Mouse (Mus musculus): ENCODE measurements around the gene Dph2. TPM values are rescaled to one million over a fixed set of nuclear protein-coding genes. Genes with fewer than 3 reads are reported as not detected.

The Dph2 gene
- 24.8 and 26.6 TPM in 2 replicates for polyA plus RNA-seq (2016; fragmentation: Nextera tagmentation; extraction: Ambion mirVana)

DNA sequence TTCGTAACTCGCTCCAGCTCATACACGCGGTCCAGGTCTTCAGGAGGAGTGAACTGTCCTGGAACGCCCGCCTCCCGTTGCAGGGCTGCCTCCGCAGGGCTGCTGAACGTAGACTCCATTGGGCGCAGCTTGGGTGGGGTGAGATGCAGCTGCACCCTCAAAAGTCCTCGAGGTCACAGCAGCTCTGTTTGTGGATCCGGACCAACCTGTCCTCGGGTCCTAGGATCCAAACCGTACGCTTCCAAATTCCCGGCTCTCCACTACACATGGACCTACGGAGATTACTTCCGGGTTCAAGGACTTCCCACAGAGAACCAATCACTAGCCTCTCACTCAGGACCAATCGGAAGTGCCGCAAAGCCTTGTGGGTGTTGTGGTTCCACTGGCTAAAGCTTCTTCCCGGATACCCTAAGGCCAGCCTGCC, at the start of gene Dph2:
Gene Dph2, minus strand, starts transcription at position 295 of the 424 bp plus-strand sequence.
- H3K4me1 ChIP-seq, result peaks cover 22% of the 10 kb centered on the region
- no peak within 1 kb of the TSS for H3K27ac ChIP-seq (replicated peaks)
- DNase-seq (ENCODE audit: low spot score), result peak; percentile 84
- H3K36me3 ChIP-seq (replicated peaks), result peaks cover 55% of the 10 kb centered on the region
- under 1% methylated on average over 21 of the region's 21 CpGs for WGBS
- peak within 1 kb of the TSS; percentile 83 for H3K4me3 ChIP-seq
- H3K27me3 ChIP-seq (replicated peaks; ENCODE audit: low read depth, poor library complexity, severe bottlenecking), result no peaks in the 10 kb centered on the region
- no peaks in the 10 kb centered on the region for H3K9me3 ChIP-seq

DNA sequence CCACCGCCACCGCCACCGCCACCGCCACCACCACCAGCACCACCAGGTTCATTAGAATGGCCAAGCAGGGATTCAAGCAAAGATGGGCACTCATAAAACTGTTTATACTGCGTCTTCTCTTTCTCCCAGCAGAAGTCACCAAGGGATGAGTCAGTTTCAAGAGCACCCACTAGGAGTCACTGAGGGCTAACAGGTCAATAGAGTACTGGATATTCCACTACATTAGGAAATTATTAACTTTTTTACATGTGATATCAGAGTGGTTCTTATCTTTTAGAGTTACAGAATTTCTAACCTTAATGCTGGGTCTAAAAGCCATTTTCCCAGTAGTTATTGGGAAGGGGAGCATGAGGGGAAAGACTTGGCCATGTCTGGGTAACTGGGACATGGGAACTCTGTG, 45.1 kb upstream of the Dph2 start:
- H3K36me3 ChIP-seq (replicated peaks), result peaks cover 36% of the 10 kb centered on the region
- no peak overlapping the region for H3K4me3 ChIP-seq
- no peaks in the 10 kb centered on the region for H3K9me3 ChIP-seq
- WGBS, result 95% methylated on average over 5 of the region's 5 CpGs
- no peaks in the 10 kb centered on the region for H3K4me1 ChIP-seq
- H3K27ac ChIP-seq (replicated peaks), result no peak overlapping the region
- no peaks in the 10 kb centered on the region for H3K27me3 ChIP-seq (replicated peaks; ENCODE audit: low read depth, poor library complexity, severe bottlenecking)
- DNase-seq (ENCODE audit: low spot score), result no peak

GRCm38 (mm10) chr4:117934081-117934480, 42.2 kb upstream of the Dph2 start:
- Histone ChIP-seq H3K36me3 (replicated peaks) (peaks cover 19% of the 10 kb centered on the region), H3K27ac (replicated peaks) (no peak overlapping the region), H3K4me3 (no peak overlapping the region), H3K9me3 (no peaks in the 10 kb centered on the region), H3K4me1 (peaks cover 13% of the 10 kb centered on the region), H3K27me3 (replicated peaks; ENCODE audit: low read depth, poor library complexity, severe bottlenecking) (peaks cover 24% of the 10 kb centered on the region)
- no peak for DNase-seq (ENCODE audit: low spot score)
- WGBS, result 90% methylated on average over 4 of the region's 4 CpGs

- H3K27ac ChIP-seq (replicated peaks), result no peak overlapping the region
- DNase-seq (ENCODE audit: low spot score), result no peak
- H3K9me3 ChIP-seq, result no peaks in the 10 kb centered on the region
- H3K27me3 ChIP-seq (replicated peaks; ENCODE audit: low read depth, poor library complexity, severe bottlenecking), result peaks cover 32% of the 10 kb centered on the region
- peaks cover 22% of the 10 kb centered on the region for H3K4me1 ChIP-seq
- peaks cover 17% of the 10 kb centered on the region for H3K36me3 ChIP-seq (replicated peaks)
- H3K4me3 ChIP-seq, result no peak overlapping the region
- WGBS, result 78% methylated on average over 5 of the region's 5 CpGs
Observed at GRCm38 (mm10) chr4:117933248-117933647, 41.4 kb upstream of the Dph2 start.

GRCm38 (mm10) chr4:117929391-117929881, 37.6 kb upstream of the Dph2 start, which contains the start of gene Artn:
Gene Artn (minus strand): TSS chr4:117929763.
- peaks cover 70% of the 10 kb centered on the region for H3K27me3 ChIP-seq (replicated peaks; ENCODE audit: low read depth, poor library complexity, severe bottlenecking)

DNA sequence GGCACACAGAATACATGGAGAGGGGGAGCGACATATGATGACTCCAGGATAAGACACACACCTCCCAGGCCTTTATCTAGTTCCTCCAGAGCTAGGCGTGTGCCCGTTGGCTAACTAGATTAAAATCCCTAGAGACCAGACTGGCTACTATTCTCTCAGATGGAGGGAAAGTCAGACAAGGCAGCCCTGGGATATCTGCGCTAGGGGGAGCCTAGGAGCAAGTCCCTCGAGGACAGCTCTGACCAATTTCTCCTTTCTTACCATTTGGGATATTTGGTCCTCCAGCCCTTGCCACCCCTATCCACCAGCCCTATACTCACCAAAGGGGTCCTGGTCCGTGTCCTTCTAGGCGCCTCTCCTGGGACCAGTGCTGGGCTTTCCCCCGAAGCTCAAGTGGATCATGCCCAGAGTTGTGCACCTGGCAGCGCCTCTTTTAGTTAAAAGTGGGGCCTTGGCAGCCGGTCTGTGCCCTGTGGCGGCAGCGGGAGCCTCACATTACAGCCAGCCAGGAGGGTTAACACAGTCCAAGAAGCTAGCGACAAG, 36.9 kb upstream of the Dph2 start:
- peaks cover 4% of the 10 kb centered on the region for H3K36me3 ChIP-seq (replicated peaks)
- H3K4me3 ChIP-seq, result peak overlapping the region; percentile 62
- H3K27ac ChIP-seq (replicated peaks), result peak overlapping the region; percentile 70
- H3K4me1 ChIP-seq, result peaks cover 42% of the 10 kb centered on the region
- peaks cover 77% of the 10 kb centered on the region for H3K27me3 ChIP-seq (replicated peaks; ENCODE audit: low read depth, poor library complexity, severe bottlenecking)
- 3% methylated on average over 13 of the region's 13 CpGs for WGBS
- peak; percentile 56 for DNase-seq (ENCODE audit: low spot score)
- no peaks in the 10 kb centered on the region for H3K9me3 ChIP-seq

More at GRCm38 (mm10) chr4:117929391-117929881, 37.6 kb upstream of the Dph2 start, which contains the start of gene Artn:
- WGBS, result under 1% methylated on average over 33 of the region's 33 CpGs
- peak; percentile 80 for DNase-seq (ENCODE audit: low spot score)
- Histone ChIP-seq H3K27ac (replicated peaks) (peak within 1 kb of the TSS; percentile 70), H3K4me1 (peaks cover 42% of the 10 kb centered on the region), H3K36me3 (replicated peaks) (peaks cover 4% of the 10 kb centered on the region), H3K9me3 (no peaks in the 10 kb centered on the region), H3K4me3 (peak within 1 kb of the TSS; percentile 62)

DNA sequence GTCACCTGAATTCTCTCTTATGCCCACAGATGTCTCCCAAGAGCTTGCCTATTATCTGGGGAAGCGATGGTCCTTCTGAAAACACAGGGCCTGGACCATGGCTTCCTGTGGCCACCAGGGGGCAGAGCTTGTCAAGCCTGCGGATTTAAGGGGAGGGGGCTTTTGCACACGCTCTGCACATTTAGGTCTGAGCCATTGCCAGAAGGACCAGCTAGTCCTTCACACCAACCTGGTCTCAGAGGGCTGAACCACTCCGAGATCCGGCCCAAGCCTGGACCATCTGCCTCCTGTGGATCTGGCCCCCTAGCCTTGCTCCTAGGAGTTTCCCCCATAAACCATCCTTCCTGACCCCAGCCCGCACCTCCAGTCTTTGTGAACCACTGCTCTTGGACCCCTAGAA, 36.4 kb upstream of the Dph2 start:
- peak overlapping the region; percentile 62 for H3K4me3 ChIP-seq
- H3K27ac ChIP-seq (replicated peaks), result no peak overlapping the region
- no peaks in the 10 kb centered on the region for H3K9me3 ChIP-seq
- WGBS, result 14% methylated on average over 6 of the region's 6 CpGs
- peaks cover 42% of the 10 kb centered on the region for H3K4me1 ChIP-seq
- H3K36me3 ChIP-seq (replicated peaks), result peaks cover 4% of the 10 kb centered on the region
- H3K27me3 ChIP-seq (replicated peaks; ENCODE audit: low read depth, poor library complexity, severe bottlenecking), result peaks cover 82% of the 10 kb centered on the region
- peak; percentile 83 for DNase-seq (ENCODE audit: low spot score)

- WGBS, result 1% methylated on average over 71 of the region's 71 CpGs
- H3K4me1 ChIP-seq, result peaks cover 42% of the 10 kb centered on the region
- peak overlapping the region; percentile 65 for H3K27ac ChIP-seq (replicated peaks)
- no peaks in the 10 kb centered on the region for H3K9me3 ChIP-seq
- peak; percentile 67 for DNase-seq (ENCODE audit: low spot score)
- peaks cover 96% of the 10 kb centered on the region for H3K27me3 ChIP-seq (replicated peaks; ENCODE audit: low read depth, poor library complexity, severe bottlenecking)
- no peaks in the 10 kb centered on the region for H3K36me3 ChIP-seq (replicated peaks)
- H3K4me3 ChIP-seq, result peak overlapping the region; percentile 68
Observed at GRCm38 (mm10) chr4:117926545-117927482, 35.0 kb upstream of the Dph2 start.

DNA sequence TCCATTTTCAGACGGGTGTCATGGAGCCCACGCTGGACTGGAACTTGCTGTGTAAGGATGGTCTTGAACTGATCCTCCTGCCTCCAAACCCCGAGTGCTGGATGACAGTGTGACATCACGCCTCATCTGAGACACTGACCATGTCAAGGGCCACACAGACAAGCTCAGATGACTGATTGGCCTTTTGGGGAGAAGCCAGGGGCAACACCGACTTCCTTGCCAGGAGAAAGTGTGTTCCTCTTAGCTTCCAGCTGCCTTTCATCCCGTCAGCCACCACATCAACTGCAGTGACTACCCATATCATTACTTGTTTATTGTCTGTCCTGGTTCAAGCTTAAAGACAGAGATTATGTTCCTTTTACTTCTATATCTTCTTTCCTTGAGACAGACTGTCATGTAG, 33.1 kb upstream of the Dph2 start:
- peaks cover 85% of the 10 kb centered on the region for H3K27me3 ChIP-seq (replicated peaks; ENCODE audit: low read depth, poor library complexity, severe bottlenecking)
- no peaks in the 10 kb centered on the region for H3K9me3 ChIP-seq
- H3K27ac ChIP-seq (replicated peaks), result no peak overlapping the region
- no peak overlapping the region for H3K4me3 ChIP-seq
- no peak for DNase-seq (ENCODE audit: low spot score)
- H3K4me1 ChIP-seq, result peaks cover 37% of the 10 kb centered on the region
- WGBS, result 55% methylated on average over 6 of the region's 6 CpGs
- H3K36me3 ChIP-seq (replicated peaks), result no peaks in the 10 kb centered on the region

DNA sequence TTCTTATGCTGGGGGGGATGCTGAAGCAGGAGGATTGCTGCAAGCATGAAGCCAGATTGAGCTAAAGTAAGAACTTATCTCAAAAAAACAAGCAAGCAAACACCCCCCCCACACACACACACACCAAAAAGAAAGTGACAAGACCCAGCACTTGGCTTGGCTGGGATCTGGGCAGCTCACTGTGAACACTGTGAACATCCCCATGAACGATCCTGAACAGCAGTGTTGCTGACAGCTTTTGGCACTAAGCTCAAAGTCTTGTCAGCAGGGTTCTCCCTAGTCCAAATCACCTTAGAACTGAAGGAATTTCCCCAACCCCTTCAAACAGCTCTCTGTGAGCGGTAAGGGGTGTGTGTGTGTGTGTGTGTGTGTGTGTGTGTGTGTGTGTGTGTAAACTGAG, 31.6 kb upstream of the Dph2 start:
- no peaks in the 10 kb centered on the region for H3K36me3 ChIP-seq (replicated peaks)
- no peak for DNase-seq (ENCODE audit: low spot score)
- WGBS, result 61% methylated on average over 2 of the region's 2 CpGs
- no peak overlapping the region for H3K4me3 ChIP-seq
- no peaks in the 10 kb centered on the region for H3K9me3 ChIP-seq
- peaks cover 70% of the 10 kb centered on the region for H3K27me3 ChIP-seq (replicated peaks; ENCODE audit: low read depth, poor library complexity, severe bottlenecking)
- H3K4me1 ChIP-seq, result peaks cover 23% of the 10 kb centered on the region
- no peak overlapping the region for H3K27ac ChIP-seq (replicated peaks)

- Histone ChIP-seq H3K27ac (replicated peaks) (no peak overlapping the region), H3K4me3 (no peak overlapping the region), H3K9me3 (no peaks in the 10 kb centered on the region), H3K27me3 (replicated peaks; ENCODE audit: low read depth, poor library complexity, severe bottlenecking) (peaks cover 49% of the 10 kb centered on the region), H3K36me3 (replicated peaks) (no peaks in the 10 kb centered on the region), H3K4me1 (peaks cover 2% of the 10 kb centered on the region)
- WGBS, result 91% methylated on average over 2 of the region's 2 CpGs
- no peak for DNase-seq (ENCODE audit: low spot score)
Observed at GRCm38 (mm10) chr4:117921358-117921757, 29.5 kb upstream of the Dph2 start.

- Histone ChIP-seq H3K36me3 (replicated peaks) (no peaks in the 10 kb centered on the region), H3K4me3 (no peak overlapping the region), H3K27me3 (replicated peaks; ENCODE audit: low read depth, poor library complexity, severe bottlenecking) (peaks cover 23% of the 10 kb centered on the region), H3K27ac (replicated peaks) (no peak overlapping the region), H3K9me3 (no peaks in the 10 kb centered on the region), H3K4me1 (peaks cover 12% of the 10 kb centered on the region)
- WGBS, result 93% methylated on average over 5 of the region's 5 CpGs
- DNase-seq (ENCODE audit: low spot score), result no peak
Observed at GRCm38 (mm10) chr4:117918762-117919161, 26.9 kb upstream of the Dph2 start.

All from embryonic facial prominence, embryonic 10.5 days (tissue).